Mouse (Mus musculus) forebrain, embryonic 11.5 days (tissue): Measurements from ENCODE around the gene Klhl33. TPM values are rescaled to one million over a fixed set of nuclear protein-coding genes. Genes with fewer than 3 reads are reported as not detected.

Source experiments
- ATAC-seq: fragments of 200-750 bp; cut with Nextera tagmentation; replicated peaks from 2 replicates; pipeline ENCODE4 v1.8.0; 2017; ENCODE audit warnings: moderate TSS enrichment; ENCODE audit not compliant: low FRiP score
- DNase-seq: peaks from one replicate; pipeline ENCODE4 v3.0.0-alpha.2; 2017; ENCODE audit warnings: low spot score
- H3K27ac ChIP-seq: fragments of 300-500 bp; sonication (generic); 2 replicates; pipeline ENCODE4 v1.5.1; 2014; ENCODE audit warnings: low read depth, low read length
- H3K27me3 ChIP-seq: fragments of 300-500 bp; sonication (generic); 2 replicates; pipeline ENCODE4 v1.6.1; 2014; ENCODE audit warnings: mild to moderate bottlenecking, low read length, mixed read lengths; ENCODE audit not compliant: control insufficient read depth, insufficient read depth
- H3K36me3 ChIP-seq: fragments of 300-500 bp; sonication (generic); 2 replicates; pipeline ENCODE4 v1.6.1; 2014; ENCODE audit warnings: mild to moderate bottlenecking, low read length, moderate library complexity, mixed read lengths; ENCODE audit not compliant: control insufficient read depth, insufficient read depth
- H3K4me1 ChIP-seq: fragments of 300-500 bp; sonication (generic); replicated peaks from 2 replicates; pipeline ENCODE4 v1.6.1; 2014; ENCODE audit warnings: low read length, mixed read lengths; ENCODE audit not compliant: control insufficient read depth, insufficient read depth
- H3K4me2 ChIP-seq: fragments of 300-500 bp; sonication (generic); 2 replicates; pipeline ENCODE4 v1.6.1; 2014; ENCODE audit warnings: low read depth, mild to moderate bottlenecking, low read length, moderate library complexity, mixed read lengths; ENCODE audit not compliant: severe bottlenecking
- H3K4me3 ChIP-seq: fragments of 300-500 bp; sonication (generic); 2 replicates; pipeline ENCODE4 v1.5.1; 2014; ENCODE audit warnings: low read depth, low read length
- H3K9ac ChIP-seq: fragments of 300-500 bp; sonication (generic); 2 replicates; pipeline ENCODE4 v1.6.1; 2014; ENCODE audit warnings: low read length
- H3K9me3 ChIP-seq: fragments of 300-500 bp; sonication (generic); 2 replicates; pipeline ENCODE4 v1.6.1; 2016; ENCODE audit warnings: low read length, mixed read lengths; ENCODE audit not compliant: control insufficient read depth
- WGBS: fragments of 180-500 bp; shearing (Covaris S2); extraction: QIAGEN DNeasy Blood & Tissue Kit; methylation state at CpG from one replicate; pipeline ENCODE4 v1.1.7; 2014; 5-methylcytosine and 5-hydroxymethylcytosine counted together
- polyA plus RNA-seq: library from polyadenylated mRNA; unstranded; fragments of >200 nt; fragmentation: Nextera tagmentation; extraction: Ambion mirVana; gene quantifications from 2 replicates; pipeline ENCODE4 v1.2.1, GENCODE M21; 2014

Gene Klhl33
- polyA plus RNA-seq, 1 experiment from 2014 or later: 0.21 TPM

DNA sequence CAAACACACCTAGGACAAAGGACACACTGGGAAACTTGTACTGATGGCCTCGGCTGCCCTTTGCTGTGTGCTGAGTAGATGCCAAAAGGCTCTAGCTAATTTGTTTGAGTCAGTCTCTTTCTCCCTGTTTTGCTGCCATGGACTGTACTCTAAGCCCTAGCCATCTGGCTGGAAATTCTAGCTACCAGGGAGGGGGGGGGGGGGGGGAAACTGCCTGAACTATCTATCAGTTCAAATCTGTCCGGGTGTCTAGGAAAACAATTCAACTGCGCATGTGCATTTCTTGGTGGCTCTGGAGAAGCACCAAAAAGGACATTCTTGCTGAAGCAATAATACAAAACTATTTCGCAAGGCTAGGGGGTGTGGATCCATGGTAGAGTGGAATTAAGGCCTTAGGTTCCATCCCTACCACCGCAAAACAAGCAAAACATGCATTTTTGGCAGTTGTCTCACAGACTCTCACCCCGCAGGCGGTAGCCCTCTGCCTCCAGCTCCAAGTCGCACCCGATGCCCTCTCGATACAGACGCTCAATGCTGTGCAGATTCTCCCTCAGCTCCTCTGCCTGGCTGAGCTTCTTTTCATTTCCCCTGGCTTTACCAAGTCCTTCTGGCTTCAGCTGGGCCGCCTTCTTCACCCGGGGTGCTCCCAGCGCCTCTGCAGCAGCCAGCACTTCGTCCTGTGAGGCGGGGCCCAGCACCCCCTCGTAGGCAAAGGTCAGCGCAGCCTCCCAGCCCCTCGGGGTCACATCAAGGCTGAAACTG lies 1.1 kb downstream of the Klhl33 start:
- H3K27ac ChIP-seq: no peak overlapping the region
- H3K9ac ChIP-seq: peak overlapping the region; percentile 6; the same call in 1 of the 2 replicates
- ATAC-seq (no peak; the same call in 1 of the 2 replicates), DNase-seq (no peak)
- no peaks in the 10 kb centered on the region; the same call in 1 of the 2 replicates for H3K27me3 ChIP-seq
- 18% methylated on average over 19 of the region's 19 CpGs for WGBS
- H3K4me1 ChIP-seq: 0 out of 2 replicates have a peak, but pooled peaks cover 3% of the 10 kb centered on the region
- peak overlapping the region; percentile 34 for H3K4me3 ChIP-seq
- peak overlapping the region; percentile 68 for H3K4me2 ChIP-seq
- H3K36me3 ChIP-seq: no peaks in the 10 kb centered on the region
- no peaks in the 10 kb centered on the region for H3K9me3 ChIP-seq

DNA sequence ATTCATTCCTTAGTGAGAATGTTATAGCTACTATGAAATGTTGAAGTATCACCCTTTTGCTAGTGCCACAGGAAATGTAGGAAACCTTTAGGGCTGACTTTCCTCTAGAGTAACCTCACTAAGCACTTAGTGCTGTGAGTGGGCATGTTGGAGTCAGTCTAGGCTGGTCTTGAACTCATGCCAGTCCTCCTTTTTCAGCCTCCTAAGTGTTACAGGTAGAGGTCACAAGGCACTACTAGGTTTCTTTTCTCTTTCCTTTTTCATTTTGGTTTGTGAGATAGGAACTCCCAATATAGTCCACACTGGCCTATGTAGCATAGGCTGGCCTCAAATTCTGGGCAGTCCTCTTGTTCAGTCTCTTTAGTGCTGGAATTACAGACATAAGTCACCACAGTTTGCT lies 1.9 kb downstream of the Klhl33 start:
- H3K27ac ChIP-seq: no peak overlapping the region
- no peaks in the 10 kb centered on the region; the same call in 1 of the 2 replicates for H3K27me3 ChIP-seq
- no peak overlapping the region for H3K4me2 ChIP-seq
- DNase-seq (no peak), ATAC-seq (no peak)
- no peak overlapping the region for H3K9ac ChIP-seq
- H3K9me3 ChIP-seq: no peaks in the 10 kb centered on the region
- no peak overlapping the region for H3K4me3 ChIP-seq
- H3K36me3 ChIP-seq: no peaks in the 10 kb centered on the region
- 0 out of 2 replicates have a peak, but pooled peaks cover 3% of the 10 kb centered on the region for H3K4me1 ChIP-seq

DNA sequence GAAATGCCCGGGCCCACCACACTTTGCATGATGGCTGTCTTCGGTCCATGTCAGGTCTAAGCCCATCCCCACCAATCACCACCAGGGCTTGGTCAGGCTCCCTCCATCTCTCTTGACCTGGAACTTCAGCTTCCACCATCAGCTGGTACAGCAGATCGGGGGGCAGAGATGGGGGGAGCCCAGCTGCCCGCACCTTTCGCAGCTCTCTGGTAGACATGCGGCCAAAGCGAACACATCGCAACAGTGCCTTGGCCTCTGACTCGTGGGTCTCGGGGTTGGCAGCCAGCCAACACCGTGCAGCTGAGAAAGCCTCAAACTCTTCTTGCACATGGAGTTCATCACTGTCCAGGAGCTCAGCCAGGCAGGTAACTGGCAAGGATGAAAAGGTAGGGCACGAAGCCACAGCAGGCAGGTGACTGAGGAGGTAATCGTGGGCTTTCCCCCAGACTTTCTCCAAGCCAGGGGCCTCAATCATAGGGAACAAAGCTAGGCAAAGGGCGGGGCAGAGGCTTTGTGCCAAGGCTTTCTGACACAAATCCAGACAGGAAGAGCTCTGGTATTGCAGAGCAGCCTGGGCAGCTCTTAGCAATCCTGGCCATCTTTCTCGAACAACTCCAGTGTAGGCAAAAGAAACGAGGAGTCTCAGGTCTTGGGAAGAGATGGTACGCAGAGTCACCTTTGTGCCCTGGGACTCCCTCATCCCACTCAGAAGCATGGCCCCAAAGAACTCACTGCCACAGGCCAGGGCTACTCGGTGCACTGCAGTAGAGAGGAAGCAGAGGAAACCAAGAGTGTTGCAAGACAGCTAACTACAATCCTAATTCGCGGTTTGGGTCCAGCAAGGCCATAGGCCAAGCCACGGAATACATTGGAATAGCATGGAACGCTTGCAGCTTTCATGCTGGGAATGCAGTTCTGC lies 4.5 kb downstream of the Klhl33 start:
- Histone ChIP-seq H3K4me2 (no peak overlapping the region), H3K27me3 (no peaks in the 10 kb centered on the region; the same call in 1 of the 2 replicates), H3K36me3 (no peaks in the 10 kb centered on the region), H3K4me3 (no peak overlapping the region), H3K9ac (no peak overlapping the region), H3K4me1 (0 out of 2 replicates have a peak, but pooled peaks cover 3% of the 10 kb centered on the region), H3K27ac (no peak overlapping the region), H3K9me3 (no peaks in the 10 kb centered on the region)
- DNase-seq (no peak), ATAC-seq (no peak)
- 90% methylated on average over 22 of the region's 22 CpGs for WGBS

DNA sequence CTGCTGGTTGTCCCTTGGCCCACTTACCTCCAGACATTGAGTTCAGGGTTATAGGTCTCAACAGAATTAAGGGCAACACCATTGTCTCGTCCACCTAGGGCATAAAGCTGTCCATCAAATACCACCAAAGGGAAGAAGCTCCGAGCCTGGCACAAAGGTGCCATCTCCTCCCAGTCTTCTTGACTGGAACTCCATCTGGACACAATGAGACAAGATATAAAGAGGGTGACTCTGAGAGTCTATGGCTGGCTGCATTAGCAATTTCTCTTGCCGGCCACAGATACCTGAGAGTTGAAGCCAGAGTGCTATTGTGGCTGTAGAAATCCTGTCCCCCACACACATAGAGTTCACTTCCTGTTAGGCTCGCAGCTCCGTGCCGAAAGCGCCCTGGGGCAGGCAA lies 5.2 kb downstream of the Klhl33 start:
- no peak for DNase-seq
- WGBS: 86% methylated on average over 7 of the region's 7 CpGs
- H3K27me3 ChIP-seq: no peaks in the 10 kb centered on the region; the same call in 1 of the 2 replicates
- H3K4me1 ChIP-seq: 0 out of 2 replicates have a peak, but pooled peaks cover 3% of the 10 kb centered on the region
- H3K4me2 ChIP-seq: no peak overlapping the region
- H3K9ac ChIP-seq: no peak overlapping the region
- H3K36me3 ChIP-seq: no peaks in the 10 kb centered on the region
- H3K4me3 ChIP-seq: no peak overlapping the region
- H3K9me3 ChIP-seq: no peaks in the 10 kb centered on the region
- no peak for ATAC-seq
- H3K27ac ChIP-seq: no peak overlapping the region

DNA sequence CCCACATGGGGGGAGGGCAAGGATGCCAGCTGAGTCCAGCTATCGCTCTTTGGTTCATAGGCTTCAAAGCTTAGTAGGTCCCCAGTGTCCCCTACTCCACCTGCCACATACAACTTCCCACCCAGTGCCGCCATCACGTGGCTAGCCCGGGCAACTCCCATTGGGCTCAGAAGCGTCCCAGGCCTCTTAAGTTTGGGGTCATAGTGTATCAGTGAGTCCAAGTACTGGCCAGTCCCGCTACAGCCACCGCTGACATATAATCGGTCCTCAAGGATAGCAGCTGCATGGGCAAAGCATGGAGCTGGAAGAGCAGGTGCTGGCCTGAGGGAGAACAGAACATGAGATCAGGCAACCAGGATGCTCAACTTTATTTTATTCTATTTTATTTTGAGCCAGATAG lies 5.7 kb downstream of the Klhl33 start:
- 95% methylated on average over 8 of the region's 8 CpGs for WGBS
- DNase-seq (no peak), ATAC-seq (no peak)
- no peaks in the 10 kb centered on the region; the same call in 1 of the 2 replicates for H3K27me3 ChIP-seq
- H3K27ac ChIP-seq: no peak overlapping the region
- H3K4me2 ChIP-seq: no peak overlapping the region
- H3K4me3 ChIP-seq: no peak overlapping the region
- no peaks in the 10 kb centered on the region for H3K36me3 ChIP-seq
- no peaks in the 10 kb centered on the region for H3K4me1 ChIP-seq
- H3K9me3 ChIP-seq: no peaks in the 10 kb centered on the region
- H3K9ac ChIP-seq: no peak overlapping the region

DNA sequence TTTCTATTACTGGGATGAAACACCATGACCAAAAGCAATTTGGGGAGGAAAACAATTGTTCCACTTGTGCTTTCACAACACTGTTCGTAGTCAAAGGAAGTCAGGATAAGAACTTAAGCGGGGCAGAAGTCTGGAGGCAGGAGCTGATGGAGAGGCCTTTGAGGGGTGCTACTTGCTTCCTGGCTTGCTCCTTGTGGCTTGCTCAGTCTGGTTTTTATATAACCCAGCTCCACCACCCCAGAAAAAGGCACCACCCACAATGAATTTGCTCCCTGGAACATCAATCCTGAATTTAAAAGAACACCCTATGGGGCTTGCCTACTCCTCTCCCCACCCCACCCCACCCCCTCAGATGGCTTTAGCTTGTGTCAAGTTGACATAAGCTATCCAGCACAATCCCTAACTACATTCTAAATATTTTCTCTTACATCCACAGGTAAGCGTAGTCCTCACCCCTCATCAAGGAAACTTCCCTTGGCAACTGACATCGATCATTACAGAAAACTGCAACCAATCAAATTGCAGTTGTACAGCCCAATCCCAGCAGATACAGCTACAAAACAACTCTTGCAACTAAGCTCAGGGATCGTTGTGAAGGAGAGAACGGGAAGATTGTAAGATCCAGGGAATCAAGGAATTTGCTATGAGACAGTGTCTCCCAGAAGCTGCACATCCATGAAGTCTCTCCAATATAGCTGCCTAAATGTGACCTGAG lies 20.9 kb downstream of the Klhl33 start:
- Histone ChIP-seq H3K9me3 (no peaks in the 10 kb centered on the region), H3K27me3 (no peaks in the 10 kb centered on the region), H3K9ac (no peak overlapping the region), H3K4me3 (no peak overlapping the region), H3K4me1 (no peaks in the 10 kb centered on the region), H3K27ac (no peak overlapping the region), H3K36me3 (no peaks in the 10 kb centered on the region), H3K4me2 (no peak overlapping the region)
- DNase-seq: no peak
- ATAC-seq: no peak
- WGBS: 86% methylated on average over 6 of the region's 6 CpGs

DNA sequence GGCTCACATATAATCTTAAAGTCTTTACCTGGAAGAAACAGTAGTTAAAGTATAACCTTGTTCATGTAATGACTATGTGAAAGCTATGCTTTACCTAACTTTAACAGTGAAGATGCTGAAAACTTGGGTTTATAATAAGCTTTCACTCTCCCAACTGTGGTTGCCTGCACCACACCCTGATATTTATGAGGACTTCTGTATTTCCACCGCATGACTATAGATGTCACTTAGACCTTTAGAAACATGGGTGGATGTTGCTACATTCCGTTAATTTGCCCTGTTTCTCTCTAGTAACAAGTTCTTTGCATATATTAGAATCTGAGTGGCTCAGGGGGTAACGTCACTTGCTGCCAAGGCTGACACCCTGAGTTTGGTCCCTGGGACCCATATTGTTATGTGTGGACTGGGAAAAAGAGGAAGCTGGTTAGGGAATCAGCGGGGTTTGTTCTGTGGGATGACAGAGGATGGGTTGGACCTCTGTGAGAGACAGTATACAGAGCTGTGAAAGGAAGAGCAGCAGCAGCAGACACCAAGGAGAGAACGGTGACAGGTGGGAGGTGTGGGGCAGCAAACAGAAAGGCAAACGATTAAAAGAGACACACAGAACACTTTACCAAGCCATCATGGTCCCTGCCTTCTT lies 21.6 kb downstream of the Klhl33 start:
- DNase-seq: no peak
- 82% methylated on average over 6 of the region's 6 CpGs for WGBS
- H3K9me3 ChIP-seq: no peaks in the 10 kb centered on the region
- no peaks in the 10 kb centered on the region for H3K36me3 ChIP-seq
- no peak overlapping the region for H3K4me2 ChIP-seq
- H3K4me3 ChIP-seq: no peak overlapping the region
- H3K27me3 ChIP-seq: no peaks in the 10 kb centered on the region
- no peaks in the 10 kb centered on the region for H3K4me1 ChIP-seq
- ATAC-seq: no peak
- no peak overlapping the region for H3K9ac ChIP-seq
- H3K27ac ChIP-seq: no peak overlapping the region

DNA sequence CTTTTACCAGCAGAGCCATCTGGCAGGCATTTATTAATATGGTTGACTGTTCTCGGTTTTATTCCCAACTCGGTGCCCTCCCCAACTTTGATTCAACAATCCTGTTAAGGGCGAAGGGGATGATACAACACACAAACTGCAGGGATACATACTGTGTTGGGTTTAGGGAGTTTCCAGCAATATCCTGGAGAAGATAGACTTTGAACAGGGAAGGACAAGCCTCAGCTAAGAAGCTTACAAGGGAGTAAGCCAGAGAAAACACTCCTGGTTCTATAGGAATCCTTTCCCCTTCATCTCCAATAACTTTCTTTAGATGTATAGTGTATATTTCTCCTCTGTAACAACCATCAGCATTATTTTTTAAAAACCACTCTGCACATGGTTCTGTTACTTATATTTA lies 22.1 kb downstream of the Klhl33 start:
- ATAC-seq: no peak
- no peaks in the 10 kb centered on the region for H3K9me3 ChIP-seq

More for the DNA sequence above, 22.1 kb downstream of the Klhl33 start:
- no peak for DNase-seq
- no peak overlapping the region for H3K4me3 ChIP-seq
- H3K9ac ChIP-seq: no peak overlapping the region
- no peaks in the 10 kb centered on the region for H3K4me1 ChIP-seq
- no peak overlapping the region for H3K27ac ChIP-seq
- H3K4me2 ChIP-seq: no peak overlapping the region
- H3K27me3 ChIP-seq: no peaks in the 10 kb centered on the region
- H3K36me3 ChIP-seq: no peaks in the 10 kb centered on the region
- WGBS: 91% methylated on average over 3 of the region's 3 CpGs
